Mouse (Mus musculus): ENCODE results near the gene Eras. TPM values are rescaled to one million over a fixed set of nuclear protein-coding genes. Genes with fewer than 3 reads are reported as not detected.
A peak's percentile ranks its signal among the peaks of the same experiment; 100 is the strongest.

The Eras gene
- total RNA-seq, 1 experiment: 60.8 TPM

GRCm38 (mm10) chrX:7878495-7878894, 49.9 kb downstream of the Eras start:
- DNase-seq (ENCODE audit: low read depth, low spot score): no peak
- peaks cover 17% of the 10 kb centered on the region for H3K36me3 ChIP-seq (ENCODE audit: control insufficient read depth, insufficient read depth, low read length, poor library complexity, severe bottlenecking)
- peak overlapping the region; percentile 83 for H3K9ac ChIP-seq (ENCODE audit: insufficient read depth, low read depth, low read length, poor library complexity, severe bottlenecking)
- no peak for TF ChIP-seq HCFC1 (IDR thresholded peaks at IDR 0.05; ENCODE audit: borderline replicate concordance, insufficient read depth, low read length)
- TF ChIP-seq ZNF384 (IDR thresholded peaks at IDR 0.05; ENCODE audit: low read depth, low read length): no peak
- TF ChIP-seq MAFK (IDR thresholded peaks at IDR 0.05; ENCODE audit: insufficient read depth, low read depth, low read length): no peak
- no peak for TF ChIP-seq ZC3H11A (IDR thresholded peaks at IDR 0.05; ENCODE audit: borderline replicate concordance, low read depth, low read length)
- no peak for TF ChIP-seq CHD2 (IDR thresholded peaks at IDR 0.05; ENCODE audit: low read depth, low read length)
- peak overlapping the region; percentile 84 to 88 for H3K4me3 ChIP-seq (ENCODE audit: insufficient read depth in 1 of 2, low read depth in 1 of 2, low read length in 2 of 2, poor library complexity in 1 of 2, severe bottlenecking in 1 of 2)
- peaks cover 0 to 5% of the 10 kb centered on the region in 2 experiments; a peak in 2 of 4 replicates for H3K4me1 ChIP-seq (ENCODE audit: control insufficient read depth in 2 of 2, insufficient read depth in 2 of 2, low read length in 2 of 2, poor library complexity in 1 of 2)
- peak overlapping the region; percentile 18; the same call in 1 of the 2 replicates for H3K27ac ChIP-seq (ENCODE audit: insufficient read depth, low read depth, low read length, poor library complexity, severe bottlenecking)
- in situ Hi-C loops (cut with MboI; ENCODE audit: low sequenced_read_pairs in 2 of 2, unreplicated experiment in 2 of 2): no loop called here
- no peaks in the 10 kb centered on the region for H3K9me3 ChIP-seq (ENCODE audit: control insufficient read depth, insufficient read depth, low read depth, low read length)

- Histone ChIP-seq H3K9ac (ENCODE audit: insufficient read depth, low read depth, low read length, poor library complexity, severe bottlenecking) (peak within 1 kb of the TSS; percentile 83), H3K27ac (ENCODE audit: insufficient read depth, low read depth, low read length, poor library complexity, severe bottlenecking) (peak within 1 kb of the TSS; percentile 18; the same call in 1 of the 2 replicates), H3K4me3 (ENCODE audit: insufficient read depth in 1 of 2, low read depth in 1 of 2, low read length in 2 of 2, poor library complexity in 1 of 2, severe bottlenecking in 1 of 2) (peak within 1 kb of the TSS; percentile 84 to 88), H3K9me3 (ENCODE audit: control insufficient read depth, insufficient read depth, low read depth, low read length) (no peaks in the 10 kb centered on the region), H3K36me3 (ENCODE audit: control insufficient read depth, insufficient read depth, low read length, poor library complexity, severe bottlenecking) (peaks cover 19% of the 10 kb centered on the region), H3K4me1 (ENCODE audit: control insufficient read depth in 2 of 2, insufficient read depth in 2 of 2, low read length in 2 of 2, poor library complexity in 1 of 2) (peaks cover 0 to 5% of the 10 kb centered on the region in 2 experiments; a peak in 2 of 4 replicates)
- DNase-seq (ENCODE audit: low read depth, low spot score): no peak
- no peak for TF ChIP-seq MAFK (IDR thresholded peaks at IDR 0.05; ENCODE audit: insufficient read depth, low read depth, low read length)
- TF ChIP-seq HCFC1 (IDR thresholded peaks at IDR 0.05; ENCODE audit: borderline replicate concordance, insufficient read depth, low read length): no peak
- no peak for TF ChIP-seq CHD2 (IDR thresholded peaks at IDR 0.05; ENCODE audit: low read depth, low read length)
- TF ChIP-seq ZC3H11A (IDR thresholded peaks at IDR 0.05; ENCODE audit: borderline replicate concordance, low read depth, low read length): no peak
- TF ChIP-seq ZNF384 (IDR thresholded peaks at IDR 0.05; ENCODE audit: low read depth, low read length): no peak
- in situ Hi-C loops (cut with MboI; ENCODE audit: low sequenced_read_pairs in 2 of 2, unreplicated experiment in 2 of 2): no loop called here
These were observed 50.4 kb downstream of the Eras start, which contains the start of gene Pim2 for GRCm38 (mm10) chrX:7878007-7878419. Pim2 (plus strand) TSS chrX:7878262.

Other genes starting within 250 kb of the Eras start
- 0.11 and 0.36 TPM in 2 replicates for gene Magix, start 247.4 kb downstream of the Eras start, total RNA-seq (2012; rRNA removed)
- 9.5 and 11.5 TPM in 2 replicates for gene Gpkow, start 231.5 kb downstream of the Eras start, total RNA-seq (2012; rRNA removed)
- gene Wdr45, start 214.3 kb downstream of the Eras start, total RNA-seq (2012; rRNA removed): 55.3 and 57.6 TPM in 2 replicates
- gene Gm45208, start 206.4 kb downstream of the Eras start, total RNA-seq (2012; rRNA removed): 0.26 TPM in 1 of 2 replicates, not detected in the other
- 41.9 and 48.0 TPM in 2 replicates for gene Praf2, start 200.2 kb downstream of the Eras start, total RNA-seq (2012; rRNA removed)
- gene Ccdc120, start 177.7 kb downstream of the Eras start, total RNA-seq (2012; rRNA removed): 15.8 and 22.9 TPM in 2 replicates
- 32.3 and 45.8 TPM in 2 replicates for gene Tfe3, start 166.0 kb downstream of the Eras start, total RNA-seq (2012; rRNA removed)
- 14.9 and 22.6 TPM in 2 replicates for gene Gripap1, start 138.8 kb downstream of the Eras start, total RNA-seq (2012; rRNA removed)
- gene Kcnd1, start 106.3 kb downstream of the Eras start, total RNA-seq (2012; rRNA removed): 3.1 and 5.4 TPM in 2 replicates
- gene Otud5, start 87.2 kb downstream of the Eras start, total RNA-seq (2012; rRNA removed): 65.3 and 71.0 TPM in 2 replicates
- 17.2 and 20.8 TPM in 2 replicates for gene Pim2, start 50.3 kb downstream of the Eras start, total RNA-seq (2012; rRNA removed)
- 38.3 and 51.2 TPM in 2 replicates for gene Slc35a2, start 44.6 kb downstream of the Eras start, total RNA-seq (2012; rRNA removed)
- gene Pqbp1, start 29.3 kb downstream of the Eras start, total RNA-seq (2012; rRNA removed): 47.3 and 69.9 TPM in 2 replicates
- 39.2 and 58.5 TPM in 2 replicates for gene Timm17b, start 29.2 kb downstream of the Eras start, total RNA-seq (2012; rRNA removed)
- gene Gm10491, start 20.8 kb downstream of the Eras start, total RNA-seq (2012; rRNA removed): not detected in 2 replicates
- not detected in 2 replicates for gene Gm10490, start 19.1 kb downstream of the Eras start, total RNA-seq (2012; rRNA removed)
- 10.5 and 25.2 TPM in 2 replicates for gene Pcsk1n, start 8.8 kb downstream of the Eras start, total RNA-seq (2012; rRNA removed)
- 54.6 and 98.5 TPM in 2 replicates for gene Hdac6, start 19.3 kb upstream of the Eras start, total RNA-seq (2012; rRNA removed)
- gene Gata1, start 49.5 kb upstream of the Eras start, total RNA-seq (2012; rRNA removed): 1.1 and 1.3 TPM in 2 replicates
- gene Glod5, start 89.9 kb upstream of the Eras start, total RNA-seq (2012; rRNA removed): 4.6 and 6.2 TPM in 2 replicates
- gene Suv39h1, start 146.2 kb upstream of the Eras start, total RNA-seq (2012; rRNA removed): 26.9 and 42.6 TPM in 2 replicates
- gene Was, start 161.9 kb upstream of the Eras start, total RNA-seq (2012; rRNA removed): 2.0 and 3.5 TPM in 2 replicates
- gene Wdr13, start 204.3 kb upstream of the Eras start, total RNA-seq (2012; rRNA removed): 17.1 and 25.7 TPM in 2 replicates
- 312 and 423 TPM in 2 replicates for gene Rbm3, start 217.3 kb upstream of the Eras start, total RNA-seq (2012; rRNA removed)
- 10.5 and 13.7 TPM in 2 replicates for gene Tbc1d25, start 247.6 kb upstream of the Eras start, total RNA-seq (2012; rRNA removed)